Mouse (Mus musculus) neural tube, embryonic 15.5 days (tissue): ENCODE data around the gene Dhx15. TPM values are rescaled to one million over a fixed set of nuclear protein-coding genes. Genes with fewer than 3 reads are reported as not detected.

Experiments
- ATAC-seq: fragments of 200-750 bp; cut with Nextera tagmentation; 2 replicates; pipeline ENCODE4 v1.8.0; 2017; ENCODE audit warnings: mild to moderate bottlenecking, moderate TSS enrichment, moderate library complexity; ENCODE audit not compliant: low FRiP score
- H3K27ac ChIP-seq: fragments of 300-500 bp; sonication (generic); replicated peaks from 2 replicates; pipeline ENCODE4 v1.5.1; 2015; ENCODE audit warnings: mild to moderate bottlenecking, inconsistent platforms
- H3K27me3 ChIP-seq: fragments of 300-500 bp; sonication (generic); replicated peaks from 2 replicates; pipeline ENCODE4 v1.6.1; 2015; ENCODE audit warnings: inconsistent platforms
- H3K36me3 ChIP-seq: fragments of 300-500 bp; sonication (generic); 2 replicates; pipeline ENCODE4 v1.6.1; 2015; ENCODE audit warnings: inconsistent platforms
- H3K4me1 ChIP-seq: fragments of 300-500 bp; sonication (generic); 2 replicates; pipeline ENCODE4 v1.6.1; 2015; ENCODE audit warnings: inconsistent platforms
- H3K4me2 ChIP-seq: fragments of 300-500 bp; sonication (generic); 2 replicates; pipeline ENCODE4 v1.6.1; 2015; ENCODE audit warnings: inconsistent platforms, mild to moderate bottlenecking, moderate library complexity
- H3K4me3 ChIP-seq: fragments of 300-500 bp; sonication (generic); replicated peaks from 2 replicates; pipeline ENCODE4 v1.5.1; 2015; ENCODE audit warnings: mild to moderate bottlenecking, inconsistent platforms
- H3K9ac ChIP-seq: fragments of 300-500 bp; sonication (generic); replicated peaks from 2 replicates; pipeline ENCODE4 v1.6.1; 2015; ENCODE audit warnings: mild to moderate bottlenecking, inconsistent platforms
- H3K9me3 ChIP-seq: fragments of 300-500 bp; sonication (generic); replicated peaks from 2 replicates; pipeline ENCODE4 v1.6.1; 2016; ENCODE audit warnings: inconsistent platforms
- WGBS: fragments of 180-500 bp; shearing (Covaris S2); methylation state at CpG from one replicate; pipeline ENCODE4 v1.1.7; 2015; ENCODE audit warnings: mixed read lengths; 5-methylcytosine and 5-hydroxymethylcytosine counted together
- polyA plus RNA-seq: library from polyadenylated mRNA; unstranded; fragments of >200 nt; fragmentation: Nextera tagmentation; extraction: Ambion mirVana; gene quantifications from 2 replicates; pipeline ENCODE4 v1.2.1, GENCODE M21; 2015

Dhx15 gene
- polyA plus RNA-seq, 1 experiment from 2014 or later, result 107 TPM

- Histone ChIP-seq H3K4me2 (no peak overlapping the region), H3K4me1 (peaks cover 30% of the 10 kb centered on the region), H3K27ac (no peak overlapping the region), H3K4me3 (no peak overlapping the region), H3K27me3 (no peaks in the 10 kb centered on the region), H3K36me3 (no peaks in the 10 kb centered on the region), H3K9ac (no peak overlapping the region), H3K9me3 (no peaks in the 10 kb centered on the region)
- ATAC-seq, result no peak
- WGBS, result 70% methylated on average over 14 of the region's 14 CpGs
These were observed 29.9 kb upstream of the Dhx15 start for GRCm38 (mm10) chr5:52220013-52220804.

DNA sequence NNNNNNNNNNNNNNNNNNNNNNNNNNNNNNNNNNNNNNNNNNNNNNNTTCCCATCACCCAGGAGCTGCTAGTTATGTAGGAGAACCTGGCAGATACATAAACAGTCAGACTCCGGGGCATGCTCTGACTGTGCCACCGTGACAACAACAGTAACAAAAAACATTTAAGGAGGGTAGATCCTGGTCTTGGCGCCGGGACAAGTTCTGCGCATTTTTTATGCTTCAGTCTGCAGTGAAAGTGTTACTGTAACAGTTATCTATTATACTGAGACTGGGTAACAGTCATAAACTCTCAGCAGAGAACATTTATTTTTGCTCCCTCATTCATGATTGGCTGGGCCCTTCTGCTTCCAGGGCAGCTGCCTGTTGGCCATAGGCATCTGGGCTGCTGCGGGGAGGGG is 27.9 kb upstream of the Dhx15 start:
- peaks cover 30% of the 10 kb centered on the region for H3K4me1 ChIP-seq
- no peak overlapping the region for H3K4me3 ChIP-seq
- no peaks in the 10 kb centered on the region for H3K9me3 ChIP-seq
- no peaks in the 10 kb centered on the region for H3K27me3 ChIP-seq
- H3K9ac ChIP-seq, result no peak overlapping the region
- peak overlapping the region; percentile 9; the same call in 1 of the 2 replicates for H3K4me2 ChIP-seq
- no peak overlapping the region for H3K27ac ChIP-seq
- no peaks in the 10 kb centered on the region for H3K36me3 ChIP-seq
- peak; percentile 44; the same call in 1 of the 2 replicates for ATAC-seq
- 48% methylated on average over 6 of the region's 6 CpGs for WGBS

DNA sequence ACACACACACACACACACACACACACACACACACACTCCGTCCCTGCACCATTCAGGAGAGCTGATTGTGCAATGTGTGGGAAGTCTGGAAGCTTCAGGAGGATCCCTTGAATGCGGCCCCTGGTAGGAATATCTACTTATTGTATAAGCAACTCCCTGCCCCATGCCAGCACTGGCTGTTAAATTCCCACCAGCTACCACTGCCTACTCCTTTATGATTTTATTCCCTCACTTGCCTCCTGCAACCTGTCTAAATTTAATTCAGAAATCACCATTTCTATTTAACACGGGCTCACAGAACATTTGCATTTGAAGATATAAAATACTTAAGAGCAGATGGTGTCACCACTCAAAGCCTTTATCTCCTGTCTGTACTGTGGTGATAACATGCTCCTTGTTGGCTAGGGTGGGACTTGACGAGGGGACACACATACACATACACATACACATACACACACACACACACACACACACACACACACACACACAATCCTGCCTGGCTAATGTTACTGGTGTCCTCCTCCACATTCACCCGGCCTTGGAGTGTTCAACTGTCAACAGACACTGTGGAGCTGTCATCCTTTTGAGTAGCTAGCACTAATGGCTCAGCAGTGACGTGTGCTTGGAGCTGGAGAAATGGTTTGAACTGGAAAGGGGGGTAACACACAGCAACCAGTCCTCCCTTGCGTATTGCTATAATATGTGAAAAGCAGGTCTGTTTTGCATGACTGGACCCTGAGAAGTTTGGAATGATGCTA is 23.0 kb upstream of the Dhx15 start:
- no peaks in the 10 kb centered on the region for H3K27me3 ChIP-seq
- WGBS, result 77% methylated on average over 7 of the region's 7 CpGs
- no peaks in the 10 kb centered on the region for H3K9me3 ChIP-seq
- H3K4me2 ChIP-seq, result no peak overlapping the region
- ATAC-seq, result no peak
- H3K9ac ChIP-seq, result no peak overlapping the region
- H3K27ac ChIP-seq, result no peak overlapping the region
- H3K4me3 ChIP-seq, result no peak overlapping the region
- peaks cover 16% of the 10 kb centered on the region for H3K4me1 ChIP-seq
- H3K36me3 ChIP-seq, result no peaks in the 10 kb centered on the region

GRCm38 (mm10) chr5:52191180-52191468 is 810 bp upstream of the Dhx15 start:
- 49% methylated on average over 1 of the region's 1 CpGs for WGBS
- Histone ChIP-seq H3K4me2 (peak overlapping the region; percentile 75), H3K9me3 (no peaks in the 10 kb centered on the region), H3K4me3 (peak overlapping the region; percentile 94), H3K36me3 (no peaks in the 10 kb centered on the region), H3K4me1 (peaks cover 27% of the 10 kb centered on the region), H3K27ac (no peak overlapping the region), H3K9ac (peak overlapping the region; percentile 40; the same call in 1 of the 2 replicates), H3K27me3 (no peaks in the 10 kb centered on the region)
- ATAC-seq, result no peak

GRCm38 (mm10) chr5:52189664-52190365 is 499 bp downstream of the Dhx15 start:
- WGBS, result under 1% methylated on average over 61 of the region's 63 CpGs
- Histone ChIP-seq H3K9ac (peak overlapping the region; percentile 99), H3K27me3 (no peaks in the 10 kb centered on the region)

DNA sequence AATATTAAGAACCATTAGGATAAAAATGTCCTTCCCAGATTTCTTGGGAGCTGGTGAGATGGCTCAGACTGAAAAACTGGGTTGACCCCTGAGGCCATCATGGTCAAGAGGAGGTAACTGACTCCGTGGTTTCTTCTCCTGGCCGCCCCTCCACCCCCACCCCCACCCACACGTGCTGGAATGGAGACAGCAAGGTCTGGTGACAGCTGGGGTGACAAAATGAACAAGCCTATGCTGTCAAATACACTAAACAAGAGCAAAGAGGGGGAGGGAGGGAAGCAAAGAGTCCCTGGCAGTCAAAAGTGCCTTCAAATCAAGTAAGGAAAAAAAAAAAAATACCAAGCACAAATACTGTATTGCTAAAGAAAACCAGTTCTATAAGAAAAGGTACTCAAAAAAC is 2.1 kb downstream of the Dhx15 start:
- Histone ChIP-seq H3K9ac (no peak overlapping the region), H3K4me2 (peak overlapping the region; percentile 75), H3K4me3 (peak overlapping the region; percentile 94; the same call in 1 of the 2 replicates), H3K27ac (no peak overlapping the region), H3K9me3 (no peaks in the 10 kb centered on the region), H3K27me3 (no peaks in the 10 kb centered on the region), H3K4me1 (peaks cover 36% of the 10 kb centered on the region), H3K36me3 (peaks cover 4% of the 10 kb centered on the region; the same call in 1 of the 2 replicates)
- WGBS, result 48% methylated on average over 3 of the region's 3 CpGs
- ATAC-seq, result no peak

More at GRCm38 (mm10) chr5:52189664-52190365, 499 bp downstream of the Dhx15 start:
- Histone ChIP-seq H3K27ac (peak overlapping the region; percentile 95), H3K36me3 (no peaks in the 10 kb centered on the region), H3K9me3 (no peaks in the 10 kb centered on the region), H3K4me3 (peak overlapping the region; percentile 94), H3K4me2 (peak overlapping the region; percentile 75), H3K4me1 (peaks cover 36% of the 10 kb centered on the region)
- ATAC-seq, result peak; percentile 85

GRCm38 (mm10) chr5:52177326-52177725 is 13.0 kb downstream of the Dhx15 start:
- WGBS, result 95% methylated on average over 1 of the region's 1 CpGs
- H3K4me1 ChIP-seq, result no peaks in the 10 kb centered on the region
- peaks cover 4% of the 10 kb centered on the region; the same call in 1 of the 2 replicates for H3K36me3 ChIP-seq
- no peak overlapping the region for H3K9ac ChIP-seq
- H3K4me2 ChIP-seq, result no peak overlapping the region
- no peaks in the 10 kb centered on the region for H3K27me3 ChIP-seq
- no peak overlapping the region for H3K4me3 ChIP-seq
- no peak overlapping the region for H3K27ac ChIP-seq
- H3K9me3 ChIP-seq, result no peaks in the 10 kb centered on the region
- ATAC-seq, result no peak

DNA sequence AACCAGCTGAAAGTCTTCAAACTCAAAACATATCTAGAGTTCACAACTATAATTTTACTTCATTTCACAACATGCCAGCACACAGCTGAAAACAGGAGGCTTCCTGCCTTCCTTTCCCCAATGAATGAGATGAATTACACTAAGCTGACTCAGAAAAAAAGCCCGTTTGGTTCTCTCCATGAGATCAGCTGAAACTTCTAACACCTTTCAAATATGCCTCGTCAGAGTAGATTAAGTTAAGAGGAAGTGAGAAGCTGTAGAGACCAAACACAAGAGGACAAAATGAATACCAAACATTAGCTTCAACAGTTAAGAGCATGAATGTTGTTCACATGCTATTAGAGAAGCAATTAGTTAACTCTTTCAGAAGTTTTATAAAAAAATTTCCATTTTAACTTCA is 21.8 kb downstream of the Dhx15 start:
- no peak for ATAC-seq
- Histone ChIP-seq H3K4me2 (no peak overlapping the region), H3K9me3 (no peaks in the 10 kb centered on the region), H3K27me3 (no peaks in the 10 kb centered on the region), H3K27ac (no peak overlapping the region), H3K9ac (no peak overlapping the region), H3K36me3 (peaks cover 19% of the 10 kb centered on the region), H3K4me3 (no peak overlapping the region), H3K4me1 (no peaks in the 10 kb centered on the region)
- WGBS, result 55% methylated on average over 2 of the region's 2 CpGs

DNA sequence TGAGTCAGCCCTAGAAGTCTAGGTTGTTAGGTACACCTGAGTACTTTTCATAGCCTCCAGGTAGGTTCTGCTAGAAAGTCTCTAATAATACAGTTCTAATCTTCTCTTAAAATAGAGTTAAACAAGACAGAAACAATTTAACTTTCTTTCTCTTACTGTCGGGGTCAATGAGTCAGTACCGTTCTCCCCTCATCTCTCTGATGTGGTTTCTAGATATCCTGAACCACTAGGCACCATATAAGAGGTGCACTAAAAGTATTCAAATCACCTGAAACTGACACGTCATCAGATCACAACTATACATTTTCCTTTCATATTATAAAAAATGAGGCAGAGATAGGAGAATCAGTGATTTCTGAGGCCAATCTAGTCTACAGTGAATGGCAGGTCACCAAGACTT is 41.2 kb downstream of the Dhx15 start:
- no peaks in the 10 kb centered on the region for H3K4me1 ChIP-seq
- no peaks in the 10 kb centered on the region for H3K27me3 ChIP-seq
- 92% methylated on average over 3 of the region's 3 CpGs for WGBS
- H3K27ac ChIP-seq, result no peak overlapping the region
- H3K9me3 ChIP-seq, result no peaks in the 10 kb centered on the region
- H3K4me3 ChIP-seq, result no peak overlapping the region
- H3K4me2 ChIP-seq, result no peak overlapping the region
- no peak for ATAC-seq
- peaks cover 14% of the 10 kb centered on the region for H3K36me3 ChIP-seq
- no peak overlapping the region for H3K9ac ChIP-seq

- ATAC-seq, result no peak
- 89% methylated on average over 4 of the region's 4 CpGs for WGBS
- Histone ChIP-seq H3K9me3 (no peaks in the 10 kb centered on the region), H3K27me3 (no peaks in the 10 kb centered on the region), H3K9ac (no peak overlapping the region), H3K4me3 (no peak overlapping the region), H3K4me1 (no peaks in the 10 kb centered on the region; the same call in 1 of the 2 replicates), H3K4me2 (no peak overlapping the region), H3K36me3 (peaks cover 16% of the 10 kb centered on the region), H3K27ac (no peak overlapping the region)
These were observed 43.2 kb downstream of the Dhx15 start for GRCm38 (mm10) chr5:52147141-52147540.

DNA sequence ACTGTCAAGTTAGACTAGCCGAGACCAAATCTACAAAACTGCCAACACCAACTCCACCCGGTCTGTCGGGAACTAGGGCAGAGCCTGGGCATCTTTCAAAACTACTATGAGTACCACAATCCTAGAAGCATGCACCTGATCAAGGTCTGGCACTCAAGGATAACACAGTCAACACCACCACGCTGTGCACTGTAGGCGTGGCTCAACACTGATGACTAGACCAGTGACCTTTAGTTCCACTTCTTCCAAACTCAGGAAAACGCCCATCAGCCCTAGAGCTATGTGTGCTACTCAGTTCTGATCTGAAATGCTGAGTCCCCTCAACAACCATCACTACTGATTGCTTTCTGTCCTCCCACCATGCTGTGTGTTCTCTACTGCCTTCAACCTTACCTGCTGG is 44.6 kb downstream of the Dhx15 start:
- Histone ChIP-seq H3K4me2 (no peak overlapping the region), H3K9me3 (no peaks in the 10 kb centered on the region), H3K9ac (no peak overlapping the region), H3K4me3 (no peak overlapping the region), H3K36me3 (peaks cover 10% of the 10 kb centered on the region; the same call in 1 of the 2 replicates), H3K4me1 (no peaks in the 10 kb centered on the region; the same call in 1 of the 2 replicates), H3K27me3 (no peaks in the 10 kb centered on the region), H3K27ac (no peak overlapping the region)
- 93% methylated on average over 6 of the region's 6 CpGs for WGBS
- ATAC-seq, result no peak
